Mouse (Mus musculus) embryonic fibroblast, embryonic 13.5 days (primary cell): ENCODE results near the gene Pde7b.

Source experiments
- CTCF ChIP-seq: IDR thresholded peaks from 2 replicates; pipeline ENCODE4 v1.5.1; 2011; ENCODE audit warnings: mild to moderate bottlenecking, control low read depth, low read length, moderate library complexity, borderline replicate concordance; ENCODE audit not compliant: insufficient read depth
- POLR2A ChIP-seq: IDR thresholded peaks from 2 replicates; pipeline ENCODE4 v1.6.1; 2011; ENCODE audit warnings: low read depth, mild to moderate bottlenecking, control low read depth, low read length, moderate library complexity

DNA sequence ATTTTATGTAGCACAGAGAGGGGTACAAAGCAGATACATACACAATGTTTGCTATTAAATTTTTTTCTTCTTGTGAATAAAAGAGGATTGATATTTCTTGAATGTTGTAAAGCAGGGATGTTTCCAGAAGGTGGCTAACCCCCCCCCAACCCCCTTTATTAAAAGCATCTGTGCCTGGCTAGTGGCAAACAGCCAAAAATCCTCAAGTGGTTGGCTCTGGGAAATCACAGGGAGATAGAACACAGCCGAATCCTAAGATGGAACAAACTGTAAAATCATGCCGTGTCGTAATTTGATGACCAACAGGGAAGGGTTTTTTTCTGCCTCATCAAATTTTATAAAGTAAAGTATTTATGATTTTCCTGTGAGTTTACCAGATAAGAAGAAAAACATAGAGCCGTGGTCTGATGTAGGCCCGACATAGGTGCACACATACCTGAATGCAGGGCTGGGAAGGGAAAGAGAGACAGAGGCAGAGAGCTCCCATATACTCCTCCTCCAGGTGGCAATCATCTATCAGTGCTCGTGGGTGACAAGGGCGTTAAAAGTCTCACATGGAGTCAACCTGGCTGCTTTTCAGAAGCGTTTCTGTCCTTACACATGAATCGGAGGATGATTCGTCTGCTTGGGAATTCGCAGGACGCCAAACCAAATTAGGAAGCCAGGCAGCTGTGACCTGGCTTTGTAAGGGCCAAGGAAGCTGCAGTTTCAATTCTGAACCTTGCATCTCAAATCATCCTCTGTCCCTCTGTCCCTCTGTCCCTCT is 67.4 kb downstream of the Pde7b start:
- TF ChIP-seq CTCF, result no peak
- no peak for TF ChIP-seq POLR2A
